ENCODE assay signal across 8 mouse cellular contexts in genomic region chr6:124863658-124864298, GRCm38 (mm10). TPM values are rescaled to one million over a fixed set of nuclear protein-coding genes. Genes with fewer than 3 reads are reported as not detected.
DNase-seq lines count a peak whose midpoint lies in the region; ATAC-seq and TF ChIP-seq lines count a peak whose summit lies in the region.

Gene Gpr162 (minus strand): TSS chr6:124863983.

- no peaks in the 10 kb centered on the region for H3K9me3 ChIP-seq in CH12.LX (replicated peaks; ENCODE audit: low read length)
- H3K9me3 ChIP-seq in forebrain, embryonic 12.5 days: no peaks in the 10 kb centered on the region
- no peaks in the 10 kb centered on the region for H3K9me3 ChIP-seq in hindbrain, embryonic 12.5 days (replicated peaks)

- no peak for TF ChIP-seq CTCF in CH12.LX (conservative IDR thresholded peaks at IDR 0.05 in 1 of 2, IDR thresholded peaks at IDR 0.05 in 1 of 2; ENCODE audit: low read depth in 2 of 2, low read length in 2 of 2)

- no peak for TF ChIP-seq POLR2A in CH12.LX (IDR thresholded peaks at IDR 0.05; ENCODE audit: low read depth, low read length)

- peaks cover 26% of the 10 kb centered on the region for H3K27me3 ChIP-seq in CH12.LX (replicated peaks)
- H3K27me3 ChIP-seq in forebrain, embryonic 12.5 days: peaks cover 19% of the 10 kb centered on the region
- peaks cover 7% of the 10 kb centered on the region; the same call in 1 of the 2 replicates for H3K27me3 ChIP-seq in hindbrain, embryonic 12.5 days

- no peak within 1 kb of the TSS for H3K27ac ChIP-seq in CH12.LX (ENCODE audit: insufficient read depth, low read depth)
- H3K27ac ChIP-seq in forebrain, embryonic 12.5 days: peak within 1 kb of the TSS; percentile 79
- peak within 1 kb of the TSS; percentile 92 for H3K27ac ChIP-seq in hindbrain, embryonic 12.5 days

- peak within 1 kb of the TSS; percentile 68 for H3K9ac ChIP-seq in CH12.LX (ENCODE audit: insufficient read depth, low read depth)
- peak within 1 kb of the TSS; percentile 78 for H3K9ac ChIP-seq in forebrain, embryonic 12.5 days
- H3K9ac ChIP-seq in hindbrain, embryonic 12.5 days: peak within 1 kb of the TSS; percentile 85

- in situ Hi-C loops in CH12.LX (cut with MboI; ENCODE audit: low pct_ligation_motif_present, low pct_unique_long_range_greater_than_20kb, low sequenced_read_pairs): loop anchor here (25.0 kb wide), 1 partner anchor 174 kb away; the partner anchor contains the start of genes Acrbp and Ing4

- no peak for TF ChIP-seq EP300 in CH12.LX (IDR thresholded peaks at IDR 0.05; ENCODE audit: low read length)

- dilution Hi-C loops in CH12.LX (cut with MboI; ENCODE audit: extremely low pct_ligation_motif_present, extremely low pct_unique_long_range_greater_than_20kb, low sequenced_read_pairs): no loop called here

- peak within 1 kb of the TSS; percentile 50 to 65 (median 54) for H3K4me3 ChIP-seq in CH12.LX (replicated peaks in 1 of 3; ENCODE audit: low read depth in 2 of 3, low read length in 2 of 3, poor library complexity in 1 of 3)
- peak within 1 kb of the TSS; percentile 51 for H3K4me3 ChIP-seq in forebrain, embryonic 12.5 days (replicated peaks)
- peak within 1 kb of the TSS; percentile 61 for H3K4me3 ChIP-seq in hindbrain, embryonic 12.5 days

- H3K4me2 ChIP-seq in CH12.LX (ENCODE audit: insufficient read depth, low read depth, poor library complexity, severe bottlenecking): peak within 1 kb of the TSS; percentile 42
- H3K4me2 ChIP-seq in forebrain, embryonic 12.5 days: peak within 1 kb of the TSS; percentile 82
- H3K4me2 ChIP-seq in hindbrain, embryonic 12.5 days (replicated peaks): peak within 1 kb of the TSS; percentile 89

- ATAC-seq in forebrain, embryonic 12.5 days (ENCODE audit: low FRiP score): peak; percentile 78
- ATAC-seq in hindbrain, embryonic 12.5 days (ENCODE audit: low FRiP score): peak; percentile 63

- WGBS in forebrain, embryonic 12.5 days: 1% methylated on average over 32 of the region's 43 CpGs
- WGBS in hindbrain, embryonic 12.5 days: under 1% methylated on average over 25 of the region's 43 CpGs

- TF ChIP-seq RAD21 in CH12.LX (IDR thresholded peaks at IDR 0.05; ENCODE audit: low read depth, low read length): no peak

- H3K4me1 ChIP-seq in CH12.LX (ENCODE audit: control insufficient read depth in 1 of 2, insufficient read depth in 2 of 2): peaks cover 27 to 34% of the 10 kb centered on the region in 2 experiments
- H3K4me1 ChIP-seq in forebrain, embryonic 12.5 days: peaks cover 57% of the 10 kb centered on the region
- H3K4me1 ChIP-seq in hindbrain, embryonic 12.5 days: peaks cover 69% of the 10 kb centered on the region

- no peaks in the 10 kb centered on the region for H3K36me3 ChIP-seq in CH12.LX (replicated peaks in 1 of 2; ENCODE audit: control insufficient read depth in 1 of 2, insufficient read depth in 1 of 2, low read length in 1 of 2)
- H3K36me3 ChIP-seq in forebrain, embryonic 12.5 days (replicated peaks): no peaks in the 10 kb centered on the region
- no peaks in the 10 kb centered on the region for H3K36me3 ChIP-seq in hindbrain, embryonic 12.5 days

- no peaks in the 10 kb centered on the region for H3K79me2 ChIP-seq in CH12.LX (replicated peaks; ENCODE audit: control insufficient read depth, extremely low read depth, insufficient read depth, poor library complexity, severe bottlenecking)

- no peak for DNase-seq in CH12.LX (ENCODE audit: extremely low read depth)
- peak; percentile 92 for DNase-seq in brain, adult 2 months (ENCODE audit: low read depth, low spot score)
- peak; percentile 72 for DNase-seq in layer of hippocampus, postnatal 36 days
- peak; percentile 57 for DNase-seq in lung, postnatal 14 days
- DNase-seq in retina, embryonic 14.5 days (ENCODE audit: low spot score): peak; percentile 79
- DNase-seq in yolk sac, embryonic 10.5 days (ENCODE audit: low spot score): peak; percentile 65

TF ChIP-seq in CH12.LX, 34 proteins besides CTCF, POLR2A, EP300 and RAD21:
- no peak for TF ChIP-seq HCFC1 (IDR thresholded peaks at IDR 0.05; ENCODE audit: low read depth, low read length)
- no peak for TF ChIP-seq ZNF384 (IDR thresholded peaks at IDR 0.05; ENCODE audit: low read depth, low read length)
- peak; percentile 18; the same call in 1 of the 2 replicates for TF ChIP-seq CHD2 (IDR thresholded peaks at IDR 0.05; ENCODE audit: low read length)
- peak; percentile 87 for TF ChIP-seq MAZ (IDR thresholded peaks at IDR 0.05; ENCODE audit: low read depth, low read length)
- peak; percentile 82; the same call in 1 of the 2 replicates for TF ChIP-seq UBTF (IDR thresholded peaks at IDR 0.05; ENCODE audit: low read depth, low read length)

RNA-seq across cellular contexts. Expression of gene Gpr162, which starts in this region (rescaled TPM):
- total RNA-seq in CH12.LX (2012; rRNA removed) (1.6 and 2.0 TPM in 2 replicates), CH12.LX (2014; rRNA removed) (0.48 and 0.97 TPM in 2 replicates)
- 1.7 and 1.9 TPM in 2 replicates for polyA plus RNA-seq in CH12.LX (2012; ENCODE audit: insufficient read length, low read depth)
- 9.9 and 10.2 TPM in 2 replicates for polyA plus RNA-seq in forebrain, embryonic 12.5 days (2016; fragmentation: Nextera tagmentation; extraction: Ambion mirVana)
- 11.3 and 12.7 TPM in 2 replicates for polyA plus RNA-seq in hindbrain, embryonic 12.5 days (2016; fragmentation: Nextera tagmentation; extraction: Ambion mirVana)
- total RNA-seq in layer of hippocampus, postnatal 36 days (2021): 100 to 1,000 TPM; 180 to 187 TPM

Comparison
In these comparisons a context has a peak if more than half of its experiments do, and no peak if none do; other contexts are left out.
1. RNA of gene Gpr162 (total RNA-seq): 180 to 187 TPM in layer of hippocampus, postnatal 36 days; 0.48 to 2.0 TPM in CH12.LX; every median in the first group is over 10 times any median in the second.
2. Peak in every context shown above with its lines, with median percentiles within 50 percentile points of each other: H3K4me2 ChIP-seq, H3K4me3 ChIP-seq and H3K9ac ChIP-seq.